Mouse (Mus musculus): ENCODE data around the gene Ccdc40. TPM values are rescaled to one million over a fixed set of nuclear protein-coding genes. Genes with fewer than 3 reads are reported as not detected.

Ccdc40 gene
- polyA plus RNA-seq, 1 experiment from 2014 or later = 18.0 TPM

GRCm38 (mm10) chr11:119227591-119227990 lies 781 bp upstream of the Ccdc40 start:
- Histone ChIP-seq H3K9ac (ENCODE audit: low read depth, low read length) (peak overlapping the region; percentile 84), H3K4me3 (ENCODE audit: low read depth, low read length) (peak overlapping the region; percentile 70), H3K27ac (ENCODE audit: low read length) (peak overlapping the region; percentile 80), H3K36me3 (ENCODE audit: control insufficient read depth, insufficient read depth, low read length) (no peaks in the 10 kb centered on the region), H3K4me1 (ENCODE audit: control insufficient read depth, insufficient read depth, low read length) (peaks cover 36% of the 10 kb centered on the region), H3K27me3 (ENCODE audit: control insufficient read depth, insufficient read depth, low read depth, low read length) (no peaks in the 10 kb centered on the region), H3K9me3 (replicated peaks; ENCODE audit: control insufficient read depth, low read length, poor library complexity, severe bottlenecking) (no peaks in the 10 kb centered on the region), H3K4me2 (ENCODE audit: low read length) (peak overlapping the region; percentile 99)
- no peak for ATAC-seq
- 2% methylated on average over 12 of the region's 12 CpGs for WGBS

- Histone ChIP-seq H3K27ac (ENCODE audit: low read length) (peak overlapping the region; percentile 80), H3K4me2 (ENCODE audit: low read length) (peak overlapping the region; percentile 99), H3K4me3 (ENCODE audit: low read depth, low read length) (peak overlapping the region; percentile 70), H3K9me3 (replicated peaks; ENCODE audit: control insufficient read depth, low read length, poor library complexity, severe bottlenecking) (no peaks in the 10 kb centered on the region), H3K27me3 (ENCODE audit: control insufficient read depth, insufficient read depth, low read depth, low read length) (no peaks in the 10 kb centered on the region), H3K9ac (ENCODE audit: low read depth, low read length) (peak overlapping the region; percentile 84), H3K4me1 (ENCODE audit: control insufficient read depth, insufficient read depth, low read length) (peaks cover 34% of the 10 kb centered on the region), H3K36me3 (ENCODE audit: control insufficient read depth, insufficient read depth, low read length) (no peaks in the 10 kb centered on the region)
- under 1% methylated on average over 34 of the region's 34 CpGs for WGBS
- ATAC-seq = peak; percentile 90
These were observed 664 bp downstream of the Ccdc40 start for GRCm38 (mm10) chr11:119228846-119229626.

GRCm38 (mm10) chr11:119234770-119235169 lies 6.4 kb downstream of the Ccdc40 start:
- peaks cover 14% of the 10 kb centered on the region for H3K4me1 ChIP-seq (ENCODE audit: control insufficient read depth, insufficient read depth, low read length)
- H3K27me3 ChIP-seq (ENCODE audit: control insufficient read depth, insufficient read depth, low read depth, low read length) = no peaks in the 10 kb centered on the region
- peaks cover 3% of the 10 kb centered on the region; the same call in 1 of the 2 replicates for H3K9me3 ChIP-seq (replicated peaks; ENCODE audit: control insufficient read depth, low read length, poor library complexity, severe bottlenecking)
- H3K36me3 ChIP-seq (ENCODE audit: control insufficient read depth, insufficient read depth, low read length) = peaks cover 11% of the 10 kb centered on the region; the same call in 1 of the 2 replicates
- ATAC-seq = no peak
- no peak overlapping the region for H3K9ac ChIP-seq (ENCODE audit: low read depth, low read length)
- WGBS = 97% methylated on average over 10 of the region's 10 CpGs
- H3K27ac ChIP-seq (ENCODE audit: low read length) = no peak overlapping the region
- no peak overlapping the region for H3K4me3 ChIP-seq (ENCODE audit: low read depth, low read length)
- H3K4me2 ChIP-seq (ENCODE audit: low read length) = no peak overlapping the region

GRCm38 (mm10) chr11:119235596-119235995 lies 7.2 kb downstream of the Ccdc40 start:
- H3K4me1 ChIP-seq (ENCODE audit: control insufficient read depth, insufficient read depth, low read length) = peaks cover 6% of the 10 kb centered on the region; the same call in 1 of the 2 replicates
- no peak overlapping the region for H3K4me3 ChIP-seq (ENCODE audit: low read depth, low read length)
- no peak overlapping the region for H3K27ac ChIP-seq (ENCODE audit: low read length)
- no peak for ATAC-seq
- peaks cover 3% of the 10 kb centered on the region; the same call in 1 of the 2 replicates for H3K9me3 ChIP-seq (replicated peaks; ENCODE audit: control insufficient read depth, low read length, poor library complexity, severe bottlenecking)
- H3K9ac ChIP-seq (ENCODE audit: low read depth, low read length) = no peak overlapping the region
- no peak overlapping the region for H3K4me2 ChIP-seq (ENCODE audit: low read length)
- H3K27me3 ChIP-seq (ENCODE audit: control insufficient read depth, insufficient read depth, low read depth, low read length) = no peaks in the 10 kb centered on the region
- 83% methylated on average over 4 of the region's 4 CpGs for WGBS
- H3K36me3 ChIP-seq (ENCODE audit: control insufficient read depth, insufficient read depth, low read length) = peaks cover 13% of the 10 kb centered on the region; the same call in 1 of the 2 replicates

- no peak overlapping the region for H3K4me2 ChIP-seq (ENCODE audit: low read length)
- no peak overlapping the region for H3K27ac ChIP-seq (ENCODE audit: low read length)
- H3K9me3 ChIP-seq (replicated peaks; ENCODE audit: control insufficient read depth, low read length, poor library complexity, severe bottlenecking) = peaks cover 3% of the 10 kb centered on the region; the same call in 1 of the 2 replicates
- no peak overlapping the region for H3K4me3 ChIP-seq (ENCODE audit: low read depth, low read length)
- H3K27me3 ChIP-seq (ENCODE audit: control insufficient read depth, insufficient read depth, low read depth, low read length) = no peaks in the 10 kb centered on the region
- peaks cover 13% of the 10 kb centered on the region; the same call in 1 of the 2 replicates for H3K36me3 ChIP-seq (ENCODE audit: control insufficient read depth, insufficient read depth, low read length)
- no peak overlapping the region for H3K9ac ChIP-seq (ENCODE audit: low read depth, low read length)
- peaks cover 6% of the 10 kb centered on the region; the same call in 1 of the 2 replicates for H3K4me1 ChIP-seq (ENCODE audit: control insufficient read depth, insufficient read depth, low read length)
- ATAC-seq = no peak
- 48% methylated on average over 8 of the region's 8 CpGs for WGBS
These were observed 8.0 kb downstream of the Ccdc40 start for GRCm38 (mm10) chr11:119236354-119236753.

GRCm38 (mm10) chr11:119237007-119237406 lies 8.6 kb downstream of the Ccdc40 start:
- H3K9me3 ChIP-seq (replicated peaks; ENCODE audit: control insufficient read depth, low read length, poor library complexity, severe bottlenecking) = peaks cover 3% of the 10 kb centered on the region; the same call in 1 of the 2 replicates
- H3K27ac ChIP-seq (ENCODE audit: low read length) = no peak overlapping the region
- no peak overlapping the region for H3K4me2 ChIP-seq (ENCODE audit: low read length)
- peaks cover 13% of the 10 kb centered on the region; the same call in 1 of the 2 replicates for H3K36me3 ChIP-seq (ENCODE audit: control insufficient read depth, insufficient read depth, low read length)
- no peak overlapping the region for H3K4me3 ChIP-seq (ENCODE audit: low read depth, low read length)
- WGBS = 44% methylated on average over 3 of the region's 3 CpGs
- H3K9ac ChIP-seq (ENCODE audit: low read depth, low read length) = no peak overlapping the region
- H3K4me1 ChIP-seq (ENCODE audit: control insufficient read depth, insufficient read depth, low read length) = peaks cover 6% of the 10 kb centered on the region; the same call in 1 of the 2 replicates
- no peaks in the 10 kb centered on the region for H3K27me3 ChIP-seq (ENCODE audit: control insufficient read depth, insufficient read depth, low read depth, low read length)
- ATAC-seq = no peak

- Histone ChIP-seq H3K4me3 (ENCODE audit: low read depth, low read length) (peak overlapping the region; percentile 19), H3K9ac (ENCODE audit: low read depth, low read length) (peak overlapping the region; percentile 48), H3K9me3 (replicated peaks; ENCODE audit: control insufficient read depth, low read length, poor library complexity, severe bottlenecking) (peaks cover 3% of the 10 kb centered on the region; the same call in 1 of the 2 replicates), H3K4me1 (ENCODE audit: control insufficient read depth, insufficient read depth, low read length) (peaks cover 6% of the 10 kb centered on the region; the same call in 1 of the 2 replicates), H3K36me3 (ENCODE audit: control insufficient read depth, insufficient read depth, low read length) (peaks cover 13% of the 10 kb centered on the region; the same call in 1 of the 2 replicates), H3K4me2 (ENCODE audit: low read length) (peak overlapping the region; percentile 48), H3K27ac (ENCODE audit: low read length) (peak overlapping the region; percentile 2; the same call in 1 of the 2 replicates), H3K27me3 (ENCODE audit: control insufficient read depth, insufficient read depth, low read depth, low read length) (no peaks in the 10 kb centered on the region)
- WGBS = 46% methylated on average over 20 of the region's 20 CpGs
- peak; percentile 43; the same call in 1 of the 2 replicates for ATAC-seq
These were observed 9.4 kb downstream of the Ccdc40 start for GRCm38 (mm10) chr11:119237568-119238304.

- Histone ChIP-seq H3K36me3 (ENCODE audit: control insufficient read depth, insufficient read depth, low read length) (peaks cover 13% of the 10 kb centered on the region; the same call in 1 of the 2 replicates), H3K27me3 (ENCODE audit: control insufficient read depth, insufficient read depth, low read depth, low read length) (no peaks in the 10 kb centered on the region), H3K9ac (ENCODE audit: low read depth, low read length) (no peak overlapping the region), H3K9me3 (replicated peaks; ENCODE audit: control insufficient read depth, low read length, poor library complexity, severe bottlenecking) (peaks cover 3% of the 10 kb centered on the region; the same call in 1 of the 2 replicates), H3K4me1 (ENCODE audit: control insufficient read depth, insufficient read depth, low read length) (peaks cover 6% of the 10 kb centered on the region; the same call in 1 of the 2 replicates), H3K4me3 (ENCODE audit: low read depth, low read length) (peak overlapping the region; percentile 19), H3K4me2 (ENCODE audit: low read length) (peak overlapping the region; percentile 48), H3K27ac (ENCODE audit: low read length) (peak overlapping the region; percentile 26; the same call in 1 of the 2 replicates)
- peak; percentile 54 for ATAC-seq
- 21% methylated on average over 11 of the region's 11 CpGs for WGBS
These were observed 9.9 kb downstream of the Ccdc40 start for GRCm38 (mm10) chr11:119238305-119238721.
